Mouse (Mus musculus) lung, embryonic 15.5 days (tissue): ENCODE results near the gene Stx11. TPM values are rescaled to one million over a fixed set of nuclear protein-coding genes. Genes with fewer than 3 reads are reported as not detected.
A peak's percentile ranks its signal among the peaks of the same experiment; 100 is the strongest.
"Not testable (repeated sequence)": the region's sequence is repeated elsewhere in the genome, so short reads cannot be mapped to it uniquely, and the experiment has no call there.

Source experiments
- ATAC-seq: fragments of 200-750 bp; cut with Nextera tagmentation; 2 replicates; pipeline ENCODE4 v1.8.0; 2017; ENCODE audit warnings: moderate number of reproducible peaks, borderline replicate concordance; ENCODE audit not compliant: low FRiP score, low TSS enrichment; ENCODE audit errors: extremely low read depth
- H3K27ac ChIP-seq: fragments of 300-500 bp; sonication (generic); 2 replicates; pipeline ENCODE4 v1.5.1; 2015; ENCODE audit warnings: moderate library complexity, mild to moderate bottlenecking, inconsistent platforms
- H3K27me3 ChIP-seq: fragments of 300-500 bp; sonication (generic); 2 replicates; pipeline ENCODE4 v1.6.1; 2015; ENCODE audit warnings: inconsistent platforms
- H3K36me3 ChIP-seq: fragments of 300-500 bp; sonication (generic); 2 replicates; pipeline ENCODE4 v1.6.1; 2015; ENCODE audit warnings: inconsistent platforms
- H3K4me1 ChIP-seq: fragments of 300-500 bp; sonication (generic); 2 replicates; pipeline ENCODE4 v1.6.1; 2015; ENCODE audit warnings: inconsistent platforms
- H3K4me2 ChIP-seq: fragments of 300-500 bp; sonication (generic); 2 replicates; pipeline ENCODE4 v1.6.1; 2015; ENCODE audit warnings: inconsistent platforms, mild to moderate bottlenecking, moderate library complexity
- H3K4me3 ChIP-seq: fragments of 300-500 bp; sonication (generic); 2 replicates; pipeline ENCODE4 v1.5.1; 2015; ENCODE audit warnings: mild to moderate bottlenecking, inconsistent platforms
- H3K9ac ChIP-seq: fragments of 300-500 bp; sonication (generic); 2 replicates; pipeline ENCODE4 v1.6.1; 2015; ENCODE audit warnings: inconsistent platforms
- H3K9me3 ChIP-seq: fragments of 300-500 bp; sonication (generic); 2 replicates; pipeline ENCODE4 v1.6.1; 2016; ENCODE audit warnings: inconsistent platforms
- WGBS: fragments of 180-500 bp; shearing (Covaris S2); methylation state at CpG from one replicate; pipeline ENCODE4 v1.1.7; 2015; 5-methylcytosine and 5-hydroxymethylcytosine counted together
- polyA plus RNA-seq: library from polyadenylated mRNA; unstranded; fragments of >200 nt; fragmentation: Nextera tagmentation; extraction: Ambion mirVana; gene quantifications from 2 replicates; pipeline ENCODE4 v1.2.1, GENCODE M21; 2015

Gene Stx11
- polyA plus RNA-seq, 1 experiment from 2014 or later, result 5.3 TPM

DNA sequence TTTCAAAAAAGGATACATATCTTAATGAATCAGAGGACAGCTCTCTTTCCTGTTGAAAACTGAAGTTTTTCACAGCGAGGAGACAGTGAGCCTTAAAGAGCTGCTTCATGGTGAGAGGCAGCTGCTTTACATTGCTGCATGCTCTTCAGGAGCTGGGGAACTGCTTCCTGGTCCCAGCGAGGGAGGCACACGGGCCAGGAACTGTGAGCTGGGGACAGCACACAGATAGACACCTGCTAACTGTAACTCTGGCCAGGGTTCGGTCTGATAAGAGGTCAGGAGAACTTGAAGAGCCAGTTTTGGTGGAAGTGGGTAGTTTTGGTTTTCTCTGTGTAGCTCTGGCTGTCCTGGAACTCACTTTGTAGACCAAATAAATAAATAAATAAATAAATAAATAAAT is 12.7 kb downstream of the Stx11 start:
- ATAC-seq, H3K4me2 ChIP-seq, H3K9me3 ChIP-seq, H3K9ac ChIP-seq, H3K4me1 ChIP-seq, H3K4me3 ChIP-seq, H3K27ac ChIP-seq, H3K27me3 ChIP-seq, H3K36me3 ChIP-seq: not testable (repeated sequence)
- WGBS, result 40% methylated on average over 4 of the region's 4 CpGs

DNA sequence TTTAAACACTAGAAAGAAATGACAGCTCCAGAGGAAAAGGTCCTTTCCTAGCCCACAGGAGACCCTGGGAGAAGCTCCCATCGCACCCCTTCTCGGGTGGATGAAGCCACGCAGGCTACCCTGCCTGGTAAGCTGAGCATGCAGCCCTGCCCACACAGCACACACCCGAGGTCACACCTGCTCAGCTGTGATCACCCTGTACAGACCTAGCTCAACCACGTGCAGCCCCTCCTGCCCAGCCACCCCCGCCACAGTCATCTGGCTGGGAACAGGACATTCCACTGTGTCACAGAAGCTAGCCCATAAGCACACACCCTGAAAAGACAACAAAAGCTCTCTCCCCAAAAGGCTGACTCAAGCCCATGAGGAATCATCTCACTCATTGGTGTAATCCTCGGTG is 14.8 kb downstream of the Stx11 start:
- 57% methylated on average over 7 of the region's 7 CpGs for WGBS

DNA sequence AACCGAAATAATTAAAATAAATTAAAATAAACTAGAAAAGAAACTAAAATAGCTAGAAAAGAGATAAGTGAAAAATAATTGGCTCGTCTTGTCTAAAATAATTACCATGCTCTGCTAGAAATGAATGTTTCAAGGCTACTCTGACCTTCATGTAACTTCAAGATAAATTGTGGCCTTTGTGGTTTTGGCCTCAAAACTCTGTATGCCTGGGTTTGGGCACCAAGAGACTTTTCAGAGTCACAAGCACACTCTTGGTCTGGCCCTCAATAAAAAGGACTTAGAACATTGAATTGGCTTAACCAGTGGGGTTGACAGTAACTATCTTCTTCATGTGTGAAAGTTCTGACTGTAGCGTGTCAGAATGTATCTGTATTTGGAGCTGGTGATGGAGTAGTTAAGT is 16.5 kb downstream of the Stx11 start:
- 90% methylated on average over 3 of the region's 3 CpGs for WGBS
- Histone ChIP-seq H3K4me2 (no peak overlapping the region), H3K4me3 (no peak overlapping the region), H3K27me3 (peaks cover 11% of the 10 kb centered on the region; the same call in 1 of the 2 replicates), H3K4me1 (no peaks in the 10 kb centered on the region), H3K27ac (no peak overlapping the region), H3K9ac (no peak overlapping the region), H3K36me3 (no peaks in the 10 kb centered on the region), H3K9me3 (no peaks in the 10 kb centered on the region)
- ATAC-seq, result no peak

More for the DNA sequence above, 14.8 kb downstream of the Stx11 start:
- H3K36me3 ChIP-seq, result no peaks in the 10 kb centered on the region
- ATAC-seq, result no peak
- no peak overlapping the region for H3K4me2 ChIP-seq
- H3K4me3 ChIP-seq, result no peak overlapping the region
- no peak overlapping the region for H3K27ac ChIP-seq
- H3K27me3 ChIP-seq, result no peaks in the 10 kb centered on the region
- H3K9ac ChIP-seq, result no peak overlapping the region
- no peaks in the 10 kb centered on the region for H3K4me1 ChIP-seq
- no peaks in the 10 kb centered on the region for H3K9me3 ChIP-seq

DNA sequence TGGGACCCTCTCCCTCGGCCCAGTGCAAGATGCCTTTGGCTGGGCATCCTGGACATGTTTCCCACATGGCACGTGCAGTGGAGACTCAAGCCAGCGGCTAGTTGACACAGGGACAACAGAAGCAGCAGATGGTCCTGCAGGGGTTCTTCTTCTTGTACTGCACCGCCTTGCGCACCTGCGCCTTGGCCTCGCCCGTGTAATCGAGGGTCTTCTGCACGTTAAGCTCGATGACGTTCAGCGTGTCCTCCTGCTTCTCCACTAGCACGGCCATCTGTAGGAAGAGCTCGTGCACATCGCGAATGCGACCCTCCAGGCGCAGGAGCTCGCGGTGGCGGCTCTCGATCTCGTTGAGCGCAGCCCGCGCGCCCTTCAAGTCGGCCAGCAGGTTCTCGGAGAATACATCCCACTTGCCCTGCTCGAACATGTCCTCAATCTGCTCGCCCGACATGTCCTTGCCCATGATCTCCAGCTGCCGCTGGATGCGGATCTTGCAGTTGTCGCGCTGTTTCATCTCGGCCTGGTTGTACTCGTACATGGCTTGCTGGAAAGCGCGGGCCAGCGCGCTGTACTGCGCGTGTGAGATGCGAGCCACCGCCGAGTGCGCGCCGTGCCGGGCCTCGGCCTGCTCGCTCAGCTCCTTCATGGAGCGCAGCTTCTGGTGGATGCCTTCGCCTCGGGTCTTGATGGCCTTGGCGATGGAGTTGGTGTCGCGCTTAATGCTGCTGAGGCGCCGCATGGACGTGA is 22.9 kb downstream of the Stx11 start:
- 10% methylated on average over 63 of the region's 63 CpGs for WGBS

DNA sequence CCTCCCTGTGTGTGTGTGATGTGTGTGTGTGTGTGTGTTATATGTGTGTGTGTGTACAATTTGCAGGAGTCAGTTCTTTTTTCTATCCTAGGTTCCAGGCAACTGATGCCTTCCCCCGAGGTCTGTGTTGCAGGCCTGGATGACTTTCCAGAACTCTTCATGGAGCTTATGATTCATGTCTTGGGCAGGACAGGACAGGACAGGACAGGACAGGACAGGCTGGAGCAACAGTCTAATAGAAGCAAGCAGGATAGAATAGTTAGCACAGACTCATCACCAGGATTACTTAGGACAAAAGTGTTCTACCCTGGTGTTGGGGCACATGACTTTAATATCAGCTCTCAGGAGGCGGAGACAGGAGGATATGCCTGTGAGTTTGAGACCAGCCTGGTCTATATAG is 25.3 kb downstream of the Stx11 start:
- 73% methylated on average over 2 of the region's 2 CpGs for WGBS
- Histone ChIP-seq H3K9ac (no peak overlapping the region), H3K27ac (no peak overlapping the region), H3K4me2 (no peak overlapping the region), H3K36me3 (no peaks in the 10 kb centered on the region), H3K4me1 (peaks cover 11% of the 10 kb centered on the region), H3K4me3 (no peak overlapping the region), H3K27me3 (peaks cover 31% of the 10 kb centered on the region), H3K9me3 (no peaks in the 10 kb centered on the region)
- no peak for ATAC-seq

More for the DNA sequence above, 22.9 kb downstream of the Stx11 start:
- no peak overlapping the region for H3K27ac ChIP-seq
- H3K9ac ChIP-seq, result no peak overlapping the region; the same call in 1 of the 2 replicates
- no peaks in the 10 kb centered on the region for H3K36me3 ChIP-seq
- peak overlapping the region; percentile 72 for H3K4me2 ChIP-seq
- no peak; the same call in 1 of the 2 replicates for ATAC-seq
- H3K9me3 ChIP-seq, result no peaks in the 10 kb centered on the region
- peaks cover 35% of the 10 kb centered on the region for H3K27me3 ChIP-seq
- H3K4me3 ChIP-seq, result peak overlapping the region; percentile 40
- H3K4me1 ChIP-seq, result peaks cover 11% of the 10 kb centered on the region

DNA sequence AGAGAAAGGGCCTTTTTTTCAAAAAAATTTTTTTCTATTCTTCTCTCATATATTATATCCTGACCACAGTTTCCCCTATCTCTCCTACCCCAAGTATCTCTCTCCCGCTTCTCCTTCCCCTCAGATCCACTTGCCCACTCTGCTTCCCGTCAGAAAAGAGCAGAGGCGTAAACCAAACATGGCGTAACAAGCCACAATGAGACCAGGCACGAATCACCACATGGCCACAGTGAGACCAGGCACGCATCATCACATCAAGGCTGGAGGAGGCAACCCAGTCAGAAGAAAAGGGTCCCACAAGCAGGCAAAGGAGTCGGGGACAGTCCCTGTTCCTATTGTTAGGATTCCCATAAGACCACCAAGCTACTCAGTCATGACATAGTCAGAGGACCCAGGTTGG is 28.0 kb downstream of the Stx11 start:
- H3K4me3 ChIP-seq, result no peak overlapping the region
- WGBS, result 93% methylated on average over 7 of the region's 7 CpGs
- H3K9ac ChIP-seq, result no peak overlapping the region
- H3K36me3 ChIP-seq, result no peaks in the 10 kb centered on the region
- peaks cover 8% of the 10 kb centered on the region for H3K27me3 ChIP-seq
- no peaks in the 10 kb centered on the region for H3K9me3 ChIP-seq
- ATAC-seq, result no peak
- H3K4me1 ChIP-seq, result peaks cover 15% of the 10 kb centered on the region
- H3K4me2 ChIP-seq, result no peak overlapping the region
- H3K27ac ChIP-seq, result no peak overlapping the region

DNA sequence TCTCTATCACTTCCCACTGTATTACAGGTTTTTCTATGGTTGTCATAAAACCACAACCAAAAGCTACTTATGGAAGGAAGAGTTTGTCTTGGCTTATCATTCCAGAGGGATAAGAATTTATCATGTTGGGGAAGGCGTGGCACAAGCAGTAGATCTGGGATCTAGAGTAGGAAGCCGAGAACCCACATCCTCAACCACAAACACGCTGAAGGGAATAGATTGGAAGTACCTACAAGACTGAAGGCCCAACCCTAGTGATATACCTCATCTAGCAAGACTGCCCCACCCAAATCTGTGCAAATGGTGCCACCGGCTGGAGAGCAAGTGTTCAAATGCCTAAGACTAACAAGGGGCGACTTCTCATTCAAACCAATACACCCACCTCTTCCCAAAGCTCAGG is 28.5 kb downstream of the Stx11 start:
- Histone ChIP-seq H3K9me3 (no peaks in the 10 kb centered on the region), H3K27me3 (peaks cover 3% of the 10 kb centered on the region), H3K4me1 (peaks cover 14% of the 10 kb centered on the region), H3K4me2 (no peak overlapping the region), H3K36me3 (no peaks in the 10 kb centered on the region), H3K9ac (no peak overlapping the region), H3K4me3 (no peak overlapping the region), H3K27ac (no peak overlapping the region)
- 81% methylated on average over 5 of the region's 5 CpGs for WGBS
- no peak for ATAC-seq

DNA sequence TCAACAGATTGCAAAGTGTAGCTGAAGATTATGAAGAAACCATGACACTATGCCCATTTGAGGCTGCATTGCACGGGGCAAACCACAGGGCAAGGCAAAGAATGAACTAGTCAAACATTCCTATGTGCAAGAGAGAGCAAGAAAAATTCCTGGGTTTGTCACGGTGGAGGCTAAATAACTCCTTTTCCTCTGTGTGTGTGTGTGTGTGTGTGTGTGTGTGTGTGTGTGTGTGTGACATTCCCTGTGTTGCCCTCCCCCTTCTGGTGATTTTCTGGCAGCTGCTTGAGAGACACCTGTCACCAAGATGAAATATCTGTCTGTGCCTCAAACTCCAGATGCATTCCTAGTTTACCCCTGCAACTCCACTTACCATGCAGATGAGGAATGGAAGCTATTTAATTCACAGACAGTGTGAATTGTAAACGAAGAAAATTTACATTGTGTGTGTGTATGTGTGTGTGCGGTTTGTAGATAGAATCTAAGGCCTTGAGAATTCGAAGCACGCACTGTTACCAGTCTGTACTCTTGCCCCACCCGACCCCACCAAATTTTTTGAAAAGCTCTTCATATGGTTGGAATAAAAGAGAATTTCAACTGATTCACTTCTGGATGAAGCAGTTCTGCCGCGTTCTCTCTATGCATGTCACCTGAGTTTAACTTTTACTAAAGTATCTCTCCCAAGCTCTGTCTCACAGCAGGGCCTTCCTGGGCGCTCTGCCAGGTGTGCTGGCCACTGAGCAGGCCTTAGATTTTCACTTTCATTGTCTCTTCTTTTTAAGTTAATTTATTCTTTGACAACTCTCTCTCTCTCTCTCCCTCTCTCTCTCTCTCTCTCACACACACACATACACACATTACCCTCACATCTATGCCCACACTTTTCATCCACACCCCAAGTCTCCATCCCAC is 32.4 kb downstream of the Stx11 start:
- H3K36me3 ChIP-seq, result no peaks in the 10 kb centered on the region
- WGBS, result 42% methylated on average over 10 of the region's 10 CpGs
- H3K27me3 ChIP-seq, result no peaks in the 10 kb centered on the region
- no peak overlapping the region for H3K9ac ChIP-seq
- H3K4me1 ChIP-seq, result peaks cover 17% of the 10 kb centered on the region
- ATAC-seq, result peak; percentile 62; the same call in 1 of the 2 replicates
- no peak overlapping the region for H3K4me2 ChIP-seq
- H3K27ac ChIP-seq, result no peak overlapping the region; the same call in 1 of the 2 replicates
- no peaks in the 10 kb centered on the region for H3K9me3 ChIP-seq
- no peak overlapping the region for H3K4me3 ChIP-seq

DNA sequence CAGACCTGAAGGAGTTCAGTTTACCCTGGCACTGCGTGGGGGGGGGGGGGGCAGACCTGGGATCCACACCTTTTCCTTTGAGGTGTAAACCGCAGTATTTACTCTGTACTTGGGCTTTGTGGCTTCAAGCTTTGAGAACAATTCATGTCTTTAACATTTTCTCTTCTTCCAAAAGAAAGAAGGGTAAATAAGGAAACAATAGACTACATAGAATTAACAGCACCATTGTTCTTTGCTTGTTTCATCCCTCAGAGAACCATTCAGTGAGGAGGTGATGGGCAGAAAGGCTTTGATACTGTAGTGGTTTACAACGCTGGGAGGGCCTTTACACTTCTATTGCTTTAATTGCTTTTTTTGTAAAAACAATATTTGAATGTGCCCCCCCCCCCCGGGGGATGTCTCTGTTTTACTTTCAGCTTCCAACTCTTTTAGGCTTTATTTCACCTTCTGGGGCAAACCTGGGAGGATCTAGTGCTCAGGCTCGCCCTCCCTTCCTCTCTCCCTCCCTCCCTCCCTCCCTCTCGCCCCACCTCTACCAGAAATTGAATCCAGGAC is 33.7 kb downstream of the Stx11 start:
- ATAC-seq, result no peak
- WGBS, result 39% methylated on average over 6 of the region's 6 CpGs
- Histone ChIP-seq H3K4me2 (no peak overlapping the region), H3K4me3 (no peak overlapping the region), H3K9ac (no peak overlapping the region), H3K36me3 (no peaks in the 10 kb centered on the region), H3K27ac (no peak overlapping the region), H3K9me3 (no peaks in the 10 kb centered on the region), H3K27me3 (no peaks in the 10 kb centered on the region), H3K4me1 (peaks cover 17% of the 10 kb centered on the region)

DNA sequence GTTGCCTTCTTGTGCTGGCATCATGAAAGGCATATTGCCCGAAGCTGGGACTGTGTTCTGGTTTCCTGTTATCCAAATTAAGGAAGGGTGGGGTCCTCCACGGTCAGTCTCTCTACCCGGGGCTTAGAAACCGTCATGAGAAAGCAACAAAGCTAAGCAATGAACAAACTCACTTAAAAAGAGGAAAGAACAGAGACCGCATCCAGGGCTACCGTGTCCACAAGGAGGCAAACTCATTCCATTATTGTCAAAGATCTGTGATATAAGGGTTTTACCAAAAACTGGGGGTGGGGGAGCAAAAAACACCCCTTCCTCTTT is 34.3 kb downstream of the Stx11 start:
- WGBS, result 45% methylated on average over 6 of the region's 6 CpGs
- peaks cover 17% of the 10 kb centered on the region for H3K4me1 ChIP-seq
- H3K4me2 ChIP-seq, result no peak overlapping the region
- no peak overlapping the region for H3K4me3 ChIP-seq
- no peaks in the 10 kb centered on the region for H3K36me3 ChIP-seq
- no peaks in the 10 kb centered on the region for H3K27me3 ChIP-seq
- H3K9me3 ChIP-seq, result no peaks in the 10 kb centered on the region
- H3K9ac ChIP-seq, result no peak overlapping the region
- no peak for ATAC-seq
- H3K27ac ChIP-seq, result no peak overlapping the region

DNA sequence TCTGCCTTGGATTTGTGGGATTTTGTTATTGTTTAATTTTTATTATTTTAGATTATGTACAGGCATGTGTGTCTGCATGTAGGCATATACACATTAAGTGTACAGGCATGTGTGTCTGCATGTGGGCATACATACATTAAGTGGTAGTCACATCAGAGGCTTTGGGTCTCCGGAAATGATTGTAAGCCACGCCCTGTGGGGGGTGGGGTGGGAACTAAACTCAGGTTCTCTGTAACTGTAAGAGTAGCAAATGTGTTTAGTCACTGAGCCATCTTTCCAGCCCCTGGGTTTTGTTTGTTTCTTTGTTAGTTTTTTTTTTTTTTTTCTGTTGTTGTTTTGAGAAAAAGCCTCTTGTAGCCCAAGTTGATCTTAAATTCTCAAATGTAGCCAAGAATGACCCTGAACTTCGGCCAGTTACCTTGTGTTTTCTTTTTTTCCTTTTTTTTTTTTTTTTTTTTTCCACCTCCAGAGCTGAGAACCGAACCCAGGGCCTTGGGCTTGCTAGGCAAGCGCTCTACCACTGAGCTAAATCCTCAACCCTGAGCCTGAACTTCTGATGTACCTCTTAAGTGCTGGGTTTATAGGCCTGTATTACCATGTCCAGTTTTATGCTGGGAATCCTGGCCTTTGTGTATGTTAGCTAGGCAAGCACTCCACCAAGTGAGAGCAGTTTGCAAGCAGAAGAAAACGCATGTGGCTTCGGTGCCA is 34.8 kb downstream of the Stx11 start:
- Histone ChIP-seq H3K36me3 (no peaks in the 10 kb centered on the region), H3K27me3 (no peaks in the 10 kb centered on the region), H3K4me3 (no peak overlapping the region), H3K27ac (no peak overlapping the region), H3K4me1 (peaks cover 17% of the 10 kb centered on the region), H3K4me2 (no peak overlapping the region), H3K9me3 (no peaks in the 10 kb centered on the region), H3K9ac (no peak overlapping the region)
- WGBS, result 70% methylated on average over 7 of the region's 7 CpGs
- no peak for ATAC-seq
